10 mouse cellular contexts compared by ENCODE assay signal in the genomic region with DNA sequence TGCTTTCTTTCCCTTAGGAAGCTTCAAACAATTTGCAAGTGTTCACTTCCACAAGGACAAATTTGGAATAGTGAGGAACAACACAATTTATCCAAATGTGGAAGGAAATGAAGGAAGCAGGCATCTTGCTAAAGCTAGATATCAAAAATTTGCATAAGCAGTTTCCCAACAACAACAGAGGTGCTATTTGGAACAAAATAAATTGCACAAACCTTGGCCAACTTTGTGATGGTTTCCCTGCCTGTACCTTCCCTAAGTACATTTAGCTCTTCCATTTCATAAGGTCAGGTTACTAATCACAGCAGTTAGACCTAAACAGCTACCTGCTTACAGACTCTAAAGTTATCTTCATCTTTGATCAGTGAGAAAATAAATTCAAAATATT.
"Had no signal": no experiment of that assay in that cellular context is flagged by ENCODE, and none has a peak within 500 bp of the region (broad histone marks: within the 10 kb centered on the region; RNA-seq: fewer than 3 reads in every experiment).

No protein-coding gene starts in this region.

- H3K36me3 ChIP-seq: limb, embryonic 10.5 days; midbrain, embryonic 15.5 days; neural tube, embryonic 12.5 days had no signal

- H3K27ac ChIP-seq: left cerebral cortex, adult 2 months; limb, embryonic 10.5 days; liver, embryonic 14.5 days; midbrain, embryonic 15.5 days; neural tube, embryonic 12.5 days had no signal

- H3K4me2 ChIP-seq: midbrain, embryonic 15.5 days; neural tube, embryonic 12.5 days had no signal

- H3K9me3 ChIP-seq: limb, embryonic 10.5 days; midbrain, embryonic 15.5 days; neural tube, embryonic 12.5 days had no signal

- H3K4me1 ChIP-seq: limb, embryonic 10.5 days; midbrain, embryonic 15.5 days; neural tube, embryonic 12.5 days had no signal

- ATAC-seq: midbrain, embryonic 15.5 days had no signal

- H3K9ac ChIP-seq: liver, embryonic 14.5 days; midbrain, embryonic 15.5 days; neural tube, embryonic 12.5 days had no signal

- H3K4me3 ChIP-seq: left cerebral cortex, adult 2 months; limb, embryonic 10.5 days; midbrain, embryonic 15.5 days; neural tube, embryonic 12.5 days had no signal

- DNase-seq: lung, adult 2 months; lung, postnatal 36 days; spleen, adult 18-20 months; thymus, adult 18-20 months; thymus, postnatal 14 days had no signal

- H3K27me3 ChIP-seq: midbrain, embryonic 15.5 days; neural tube, embryonic 12.5 days had no signal
